Mouse (Mus musculus) embryonic facial prominence, embryonic 13.5 days (tissue): ENCODE measurements around the gene 4930519P11Rik. TPM values are rescaled to one million over a fixed set of nuclear protein-coding genes. Genes with fewer than 3 reads are reported as not detected.
A peak's percentile ranks its signal among the peaks of the same experiment; 100 is the strongest.

ENCODE experiments used
- ATAC-seq: fragments of 200-750 bp; cut with Nextera tagmentation; 2 replicates; pipeline ENCODE4 v1.8.0; 2017; ENCODE audit warnings: low read depth; ENCODE audit not compliant: insufficient number of reproducible peaks, insufficient read depth, low FRiP score, low TSS enrichment
- H3K27ac ChIP-seq: fragments of 300-500 bp; sonication (generic); 2 replicates; pipeline ENCODE4 v1.5.1; 2015; ENCODE audit warnings: moderate library complexity, mild to moderate bottlenecking, inconsistent platforms
- H3K27me3 ChIP-seq: fragments of 300-500 bp; sonication (generic); 2 replicates; pipeline ENCODE4 v1.6.1; 2015; ENCODE audit warnings: mild to moderate bottlenecking, inconsistent platforms
- H3K36me3 ChIP-seq: fragments of 300-500 bp; sonication (generic); 2 replicates; pipeline ENCODE4 v1.6.1; 2015; ENCODE audit warnings: mild to moderate bottlenecking, inconsistent platforms
- H3K4me1 ChIP-seq: fragments of 300-500 bp; sonication (generic); 2 replicates; pipeline ENCODE4 v1.6.1; 2015; ENCODE audit warnings: inconsistent platforms
- H3K4me2 ChIP-seq: fragments of 300-500 bp; sonication (generic); 2 replicates; pipeline ENCODE4 v1.6.1; 2015; ENCODE audit warnings: moderate library complexity, mild to moderate bottlenecking, inconsistent platforms
- H3K4me3 ChIP-seq: fragments of 300-500 bp; sonication (generic); 2 replicates; pipeline ENCODE4 v1.5.1; 2015; ENCODE audit warnings: mild to moderate bottlenecking, inconsistent platforms
- H3K9ac ChIP-seq: fragments of 300-500 bp; sonication (generic); 2 replicates; pipeline ENCODE4 v1.6.1; 2015; ENCODE audit warnings: mild to moderate bottlenecking, inconsistent platforms
- H3K9me3 ChIP-seq: fragments of 300-500 bp; sonication (generic); 2 replicates; pipeline ENCODE4 v1.6.1; 2016; ENCODE audit warnings: inconsistent platforms
- whole genome bisulfite sequencing: fragments of 180-500 bp; shearing (Covaris S2); methylation state at CpG from one replicate; pipeline ENCODE4 v1.1.7; 2015; ENCODE audit warnings: mixed read lengths; 5-methylcytosine and 5-hydroxymethylcytosine counted together
- polyA plus RNA-seq: library from polyadenylated mRNA; unstranded; fragments of >200 nt; fragmentation: Nextera tagmentation; extraction: Ambion mirVana; gene quantifications from 2 replicates; pipeline ENCODE4 v1.2.1, GENCODE M21; 2015

Gene 4930519P11Rik
- polyA plus RNA-seq, 1 experiment from 2014 or later = not detected

DNA sequence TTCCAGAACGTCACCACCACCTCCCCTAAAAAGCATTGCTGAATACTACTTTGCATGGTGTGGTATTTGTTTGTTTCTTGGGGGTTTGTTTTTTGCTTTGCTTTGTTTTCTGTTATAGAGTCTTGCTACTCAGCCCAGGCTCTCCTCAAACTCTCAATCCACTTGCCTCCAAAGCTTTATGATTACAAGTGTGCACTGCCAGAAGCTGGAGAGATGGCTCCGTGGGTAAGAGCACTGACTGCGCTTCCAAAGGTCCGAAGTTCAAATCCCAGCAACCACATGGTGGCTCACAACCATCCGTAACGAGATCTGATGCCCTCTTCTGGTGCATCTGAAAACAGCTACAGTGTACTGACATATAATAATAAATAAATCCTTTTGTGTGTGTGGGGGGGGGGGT is 12.7 kb downstream of the 4930519P11Rik start:
- Histone ChIP-seq H3K27ac (no peak overlapping the region), H3K9me3 (no peaks in the 10 kb centered on the region), H3K4me2 (no peak overlapping the region), H3K9ac (no peak overlapping the region), H3K36me3 (peaks cover 5% of the 10 kb centered on the region; the same call in 1 of the 2 replicates), H3K4me1 (peaks cover 14% of the 10 kb centered on the region), H3K27me3 (no peaks in the 10 kb centered on the region), H3K4me3 (no peak overlapping the region)
- ATAC-seq = no peak
- 68% methylated on average over 6 of the region's 6 CpGs for WGBS

DNA sequence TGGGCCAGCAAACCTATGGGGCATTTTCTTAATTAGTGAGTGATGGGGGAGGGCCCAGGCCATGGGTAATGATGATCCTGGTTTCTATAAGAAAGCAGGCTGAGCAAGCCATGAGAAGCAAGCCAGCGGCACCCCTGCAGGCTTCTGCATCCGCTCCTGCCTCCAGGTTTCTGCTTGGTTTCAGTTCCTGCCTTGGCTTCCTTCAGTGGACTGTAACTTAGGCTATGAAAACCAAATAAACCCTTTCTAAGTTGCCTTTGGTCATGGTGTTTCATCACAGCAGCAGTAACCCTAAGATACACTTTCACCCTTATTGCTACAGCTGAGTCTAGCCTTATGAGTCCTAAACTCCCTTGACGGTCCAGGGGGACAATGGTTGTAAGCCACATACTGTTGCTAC is 15.8 kb downstream of the 4930519P11Rik start:
- Histone ChIP-seq H3K9me3 (no peaks in the 10 kb centered on the region), H3K4me2 (no peak overlapping the region), H3K27ac (no peak overlapping the region), H3K27me3 (no peaks in the 10 kb centered on the region), H3K36me3 (peaks cover 30% of the 10 kb centered on the region), H3K4me1 (0 out of 2 replicates have a peak, but pooled peaks cover under 1% of the 10 kb centered on the region), H3K4me3 (no peak overlapping the region), H3K9ac (no peak overlapping the region)
- no peak for ATAC-seq
- WGBS = 89% methylated on average over 3 of the region's 3 CpGs

DNA sequence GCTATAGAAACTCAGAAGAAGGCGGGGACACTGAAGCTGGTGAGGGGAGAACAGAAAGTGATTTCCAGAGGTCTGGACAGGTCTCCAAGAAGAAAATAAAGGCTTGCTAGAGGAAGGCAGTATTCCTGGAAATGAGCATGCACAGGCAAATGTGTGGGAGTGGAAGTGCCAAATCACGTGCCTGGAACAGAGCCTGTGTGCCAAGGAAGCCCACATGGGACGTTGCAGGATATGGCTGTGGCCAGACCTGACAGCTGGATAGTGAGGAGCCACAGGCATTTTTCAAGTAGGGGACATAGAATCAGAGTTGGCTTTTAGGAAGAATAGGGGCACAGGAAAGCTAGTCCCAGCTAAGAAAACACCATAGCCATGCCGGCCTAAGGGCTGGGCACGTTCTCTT is 17.5 kb downstream of the 4930519P11Rik start:
- Histone ChIP-seq H3K4me3 (no peak overlapping the region), H3K27ac (no peak overlapping the region), H3K36me3 (peaks cover 30% of the 10 kb centered on the region), H3K4me2 (no peak overlapping the region), H3K9ac (no peak overlapping the region), H3K9me3 (no peaks in the 10 kb centered on the region), H3K27me3 (no peaks in the 10 kb centered on the region), H3K4me1 (no peaks in the 10 kb centered on the region)
- no peak for ATAC-seq
- 77% methylated on average over 5 of the region's 5 CpGs for WGBS

DNA sequence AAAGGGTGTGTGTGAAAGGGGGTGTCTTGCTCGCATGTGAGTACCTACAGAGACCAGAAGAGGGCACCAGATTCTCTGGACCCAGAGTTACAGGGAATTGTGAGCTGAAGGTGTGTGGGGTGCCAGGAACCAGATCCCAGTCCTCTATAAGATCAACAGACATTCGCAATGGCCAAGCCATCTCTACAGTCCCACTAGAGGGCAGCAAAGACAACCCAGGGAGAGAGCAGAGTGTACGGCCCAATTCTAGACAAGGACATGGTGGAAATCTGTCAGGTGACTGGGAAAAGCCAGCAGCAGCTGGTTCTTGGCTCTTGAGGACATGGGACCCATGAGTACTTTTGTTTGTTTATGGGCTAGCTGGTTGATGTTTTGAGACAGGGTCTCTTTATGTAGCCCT is 20.2 kb downstream of the 4930519P11Rik start:
- no peak overlapping the region for H3K27ac ChIP-seq
- no peaks in the 10 kb centered on the region for H3K4me1 ChIP-seq
- no peak overlapping the region for H3K9ac ChIP-seq
- no peak overlapping the region for H3K4me3 ChIP-seq
- no peak overlapping the region for H3K4me2 ChIP-seq
- no peak for ATAC-seq
- no peaks in the 10 kb centered on the region for H3K27me3 ChIP-seq
- 63% methylated on average over 3 of the region's 3 CpGs for WGBS
- no peaks in the 10 kb centered on the region for H3K9me3 ChIP-seq
- peaks cover 30% of the 10 kb centered on the region for H3K36me3 ChIP-seq

DNA sequence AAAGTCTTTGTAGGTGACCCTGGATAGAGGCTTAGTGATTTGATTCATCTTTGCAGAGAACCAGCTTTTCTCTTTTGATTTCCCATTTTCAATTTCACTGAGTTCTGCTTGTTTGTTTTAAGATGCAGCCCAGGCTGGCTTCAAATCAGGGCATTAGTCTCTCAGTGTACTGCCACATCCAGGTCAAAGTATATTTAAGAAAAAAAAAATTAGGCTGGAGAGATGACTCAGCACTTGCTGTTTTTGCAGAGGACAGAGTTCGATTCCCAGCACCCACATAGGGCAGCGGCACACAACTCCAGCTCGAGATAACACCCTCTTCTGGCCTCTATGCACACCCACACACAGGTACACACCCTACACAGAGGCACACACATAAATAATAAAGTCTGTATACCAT is 22.0 kb downstream of the 4930519P11Rik start:
- Histone ChIP-seq H3K4me3 (no peak overlapping the region), H3K4me2 (no peak overlapping the region), H3K9ac (no peak overlapping the region), H3K4me1 (no peaks in the 10 kb centered on the region), H3K36me3 (peaks cover 46% of the 10 kb centered on the region), H3K9me3 (no peaks in the 10 kb centered on the region), H3K27me3 (no peaks in the 10 kb centered on the region), H3K27ac (no peak overlapping the region)
- 83% methylated on average over 3 of the region's 3 CpGs for WGBS
- no peak for ATAC-seq

DNA sequence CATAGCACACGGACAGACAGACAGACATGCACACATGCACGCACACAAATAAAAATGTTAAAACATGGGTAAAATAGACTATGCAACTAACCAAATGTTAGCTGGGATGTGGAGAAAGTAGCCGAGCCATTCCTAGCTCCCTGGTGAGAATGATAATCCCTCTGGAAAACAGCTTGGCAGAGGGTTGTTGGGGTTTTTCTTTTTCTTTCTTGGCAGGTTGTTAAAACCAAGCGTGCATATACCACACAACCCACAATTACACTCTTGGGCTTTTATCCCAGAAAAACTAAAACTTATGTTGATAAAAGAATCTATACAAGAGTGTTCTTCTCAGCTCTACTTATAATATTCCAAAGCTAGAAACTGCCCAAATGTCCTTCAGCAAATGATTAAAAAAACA is 24.2 kb downstream of the 4930519P11Rik start:
- H3K36me3 ChIP-seq = peaks cover 28% of the 10 kb centered on the region
- ATAC-seq = no peak
- H3K27me3 ChIP-seq = no peaks in the 10 kb centered on the region
- no peak overlapping the region for H3K4me3 ChIP-seq
- no peak overlapping the region for H3K27ac ChIP-seq
- H3K4me1 ChIP-seq = peaks cover 20% of the 10 kb centered on the region
- 78% methylated on average over 4 of the region's 4 CpGs for WGBS
- no peaks in the 10 kb centered on the region for H3K9me3 ChIP-seq
- H3K9ac ChIP-seq = no peak overlapping the region
- no peak overlapping the region for H3K4me2 ChIP-seq

DNA sequence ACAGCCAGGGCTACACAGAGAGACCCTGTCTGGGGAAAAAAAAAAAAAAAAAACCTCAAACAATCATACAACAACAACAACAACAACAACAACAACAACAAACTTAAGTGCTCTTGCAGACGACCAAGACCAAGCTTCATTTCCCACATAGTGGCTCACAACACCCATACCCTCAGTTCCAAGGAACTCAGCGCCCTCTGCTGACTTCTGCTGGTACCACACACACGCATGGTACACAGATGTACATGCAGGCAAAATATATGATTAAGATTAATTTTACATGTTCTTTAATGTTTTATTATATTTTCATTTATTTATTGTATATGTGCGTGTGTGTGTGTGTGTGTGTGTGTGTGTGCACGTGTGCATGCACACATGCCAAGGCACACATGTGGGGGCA is 26.8 kb downstream of the 4930519P11Rik start:
- no peak for ATAC-seq
- WGBS = 76% methylated on average over 5 of the region's 5 CpGs
- H3K36me3 ChIP-seq = peaks cover 16% of the 10 kb centered on the region
- H3K9me3 ChIP-seq = no peaks in the 10 kb centered on the region
- no peaks in the 10 kb centered on the region for H3K27me3 ChIP-seq
- H3K27ac ChIP-seq = no peak overlapping the region
- H3K9ac ChIP-seq = no peak overlapping the region
- H3K4me3 ChIP-seq = no peak overlapping the region
- peaks cover 28% of the 10 kb centered on the region for H3K4me1 ChIP-seq
- H3K4me2 ChIP-seq = no peak overlapping the region

DNA sequence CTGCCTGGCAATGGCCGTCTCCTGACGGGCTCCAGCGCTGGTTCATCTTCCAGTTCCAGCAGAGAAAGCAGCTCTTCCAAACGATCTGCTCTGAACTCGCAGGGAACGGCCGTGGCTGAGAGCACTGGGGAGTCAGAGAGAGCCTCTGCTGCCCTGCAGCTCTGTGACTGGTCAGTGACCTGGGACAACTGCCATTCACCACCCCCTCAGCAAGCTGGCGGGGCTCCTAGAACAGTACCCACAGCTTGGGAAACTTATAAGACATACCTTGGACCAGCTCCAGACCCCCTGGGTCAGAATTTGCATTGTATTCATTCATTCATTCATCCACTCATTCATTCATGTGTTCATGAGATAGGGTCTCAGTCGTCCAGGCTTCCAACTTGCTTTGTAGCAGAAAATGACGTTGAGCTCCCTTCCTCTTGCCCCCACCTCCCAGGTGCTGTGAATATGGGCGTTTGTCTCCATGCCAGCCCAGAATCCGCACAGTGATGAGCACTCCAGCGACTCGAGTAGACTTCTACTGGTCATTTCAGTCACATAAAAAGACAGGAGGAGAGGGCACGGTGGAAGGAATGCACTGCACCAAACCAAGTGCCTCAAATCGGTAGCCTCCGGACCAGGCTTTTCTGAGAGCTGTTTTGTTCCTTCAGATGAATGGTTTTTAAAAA is 28.2 kb downstream of the 4930519P11Rik start:
- peaks cover 28% of the 10 kb centered on the region for H3K4me1 ChIP-seq
- no peaks in the 10 kb centered on the region for H3K27me3 ChIP-seq
- no peak for ATAC-seq
- H3K4me3 ChIP-seq = no peak overlapping the region
- 67% methylated on average over 17 of the region's 17 CpGs for WGBS
- no peaks in the 10 kb centered on the region for H3K9me3 ChIP-seq
- H3K4me2 ChIP-seq = no peak overlapping the region
- peaks cover 16% of the 10 kb centered on the region for H3K36me3 ChIP-seq
- H3K27ac ChIP-seq = no peak overlapping the region
- no peak overlapping the region for H3K9ac ChIP-seq

DNA sequence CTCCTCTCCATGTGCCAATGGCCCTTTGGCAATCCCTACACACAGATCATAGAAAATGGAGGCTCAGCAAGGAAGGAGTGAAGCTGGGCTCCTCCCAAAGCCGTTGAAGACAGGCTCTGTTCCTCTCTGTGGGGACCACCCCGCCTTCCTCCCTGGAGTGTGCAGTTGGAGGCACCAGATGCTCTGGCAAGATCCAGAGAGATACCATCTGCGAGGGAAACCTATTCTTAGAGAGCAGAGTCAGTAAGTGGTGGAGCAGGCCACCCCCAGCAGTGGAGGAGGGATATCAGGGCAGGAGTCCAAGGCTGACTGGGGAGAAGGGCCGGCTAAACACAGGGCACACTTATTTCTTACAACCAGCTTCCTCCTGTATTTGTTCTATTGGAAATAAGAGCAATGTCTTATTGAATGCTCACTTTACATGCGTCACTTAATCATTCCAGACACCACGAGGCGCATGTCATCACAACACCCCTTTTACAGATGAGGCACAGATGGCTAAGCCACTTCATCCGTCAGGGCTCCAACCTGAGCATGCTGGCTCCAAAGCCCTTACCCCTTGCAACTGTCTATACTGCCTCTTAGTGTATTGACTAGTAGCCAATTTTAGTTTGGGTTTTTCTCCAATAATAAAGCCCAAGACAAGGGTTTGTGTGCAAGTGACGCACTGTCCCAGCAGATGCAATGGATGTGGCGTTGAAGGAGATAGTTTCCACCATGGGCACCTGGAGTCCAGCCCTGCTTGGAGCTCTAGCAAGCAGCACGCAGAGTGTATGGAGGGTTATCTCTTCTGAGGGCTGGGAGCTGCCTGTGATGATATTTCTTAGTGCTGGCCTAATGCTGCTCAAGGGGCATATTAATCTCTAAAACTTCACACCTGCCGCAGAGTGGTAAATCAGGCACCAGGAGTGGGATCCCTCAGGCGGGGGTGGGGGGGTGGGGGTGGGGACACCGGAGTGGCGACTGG is 29.0 kb downstream of the 4930519P11Rik start:
- Histone ChIP-seq H3K4me1 (peaks cover 28% of the 10 kb centered on the region), H3K27ac (peak overlapping the region; percentile 72), H3K9me3 (no peaks in the 10 kb centered on the region), H3K4me3 (no peak overlapping the region), H3K27me3 (no peaks in the 10 kb centered on the region), H3K9ac (no peak overlapping the region), H3K36me3 (peaks cover 16% of the 10 kb centered on the region), H3K4me2 (no peak overlapping the region)
- ATAC-seq = peak; percentile 45; the same call in 1 of the 2 replicates
- WGBS = 59% methylated on average over 15 of the region's 15 CpGs

DNA sequence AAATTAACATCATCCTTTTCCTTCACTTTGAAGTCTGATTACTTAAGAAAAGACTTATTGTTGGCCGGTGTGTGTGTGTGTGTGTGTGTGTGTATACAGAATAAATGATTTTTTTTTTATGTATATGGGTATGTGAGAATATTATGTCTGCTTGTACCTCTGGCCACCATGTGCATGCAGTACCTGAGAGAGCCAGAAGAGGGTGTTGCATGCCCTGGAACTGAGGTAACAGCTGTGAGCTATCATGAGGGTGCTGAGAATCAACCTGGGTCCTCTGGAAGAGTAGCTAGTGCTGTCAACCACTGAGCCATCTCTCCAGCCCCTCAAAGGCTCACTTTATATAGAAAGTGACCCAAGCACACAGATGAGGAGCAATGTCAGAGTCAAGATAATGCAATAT is 31.8 kb downstream of the 4930519P11Rik start:
- Histone ChIP-seq H3K4me3 (no peak overlapping the region), H3K4me2 (no peak overlapping the region), H3K27me3 (no peaks in the 10 kb centered on the region), H3K27ac (no peak overlapping the region), H3K4me1 (peaks cover 28% of the 10 kb centered on the region), H3K9ac (no peak overlapping the region), H3K9me3 (no peaks in the 10 kb centered on the region), H3K36me3 (peaks cover 1% of the 10 kb centered on the region)
- WGBS = 95% methylated on average over 1 of the region's 1 CpGs
- no peak for ATAC-seq

DNA sequence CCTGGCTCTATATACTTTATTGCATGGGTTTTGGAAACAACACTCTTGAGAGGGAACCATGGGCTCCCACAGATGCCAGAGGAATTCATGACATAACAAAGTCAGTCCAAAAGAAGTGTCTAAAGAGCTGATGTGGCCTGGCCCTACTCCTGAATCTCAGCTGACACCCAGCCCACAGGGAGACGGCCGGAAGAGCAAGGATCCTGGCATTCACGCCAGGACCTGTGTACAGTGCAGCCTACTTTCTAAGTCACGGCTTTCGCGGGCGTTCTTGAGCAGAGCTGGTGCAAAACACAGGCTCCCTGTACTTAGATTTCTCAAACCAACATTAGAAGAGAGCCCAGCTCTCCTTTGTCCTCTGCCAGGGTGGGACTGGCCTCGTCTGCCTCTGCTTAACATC is 32.7 kb downstream of the 4930519P11Rik start:
- H3K27ac ChIP-seq = no peak overlapping the region
- H3K4me3 ChIP-seq = no peak overlapping the region
- H3K9me3 ChIP-seq = no peaks in the 10 kb centered on the region
- WGBS = 83% methylated on average over 8 of the region's 8 CpGs
- no peak for ATAC-seq
- H3K27me3 ChIP-seq = no peaks in the 10 kb centered on the region
- no peaks in the 10 kb centered on the region for H3K36me3 ChIP-seq
- H3K4me1 ChIP-seq = peaks cover 23% of the 10 kb centered on the region
- H3K4me2 ChIP-seq = no peak overlapping the region
- H3K9ac ChIP-seq = no peak overlapping the region; the same call in 1 of the 2 replicates

DNA sequence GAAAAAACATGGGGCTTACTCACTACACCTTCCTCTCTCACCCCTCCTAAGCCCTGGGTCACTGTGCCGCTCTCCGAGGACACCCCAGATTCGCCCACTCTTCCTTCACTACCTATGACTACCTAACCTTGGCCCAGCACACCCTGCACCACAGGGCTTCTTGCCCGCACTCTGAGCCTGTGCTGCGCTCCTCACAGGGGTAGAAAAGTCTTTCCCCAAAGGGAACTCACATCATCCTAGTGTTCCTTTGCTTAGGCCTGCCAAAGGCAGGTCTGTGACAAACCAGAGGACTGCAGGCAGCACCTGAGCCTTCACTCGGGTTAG is 35.5 kb downstream of the 4930519P11Rik start:
- H3K27me3 ChIP-seq = no peaks in the 10 kb centered on the region
- no peaks in the 10 kb centered on the region; the same call in 1 of the 2 replicates for H3K4me1 ChIP-seq
- H3K9me3 ChIP-seq = no peaks in the 10 kb centered on the region
- no peak for ATAC-seq
- no peak overlapping the region for H3K9ac ChIP-seq
- no peaks in the 10 kb centered on the region for H3K36me3 ChIP-seq
- H3K4me3 ChIP-seq = no peak overlapping the region
- H3K4me2 ChIP-seq = no peak overlapping the region
- H3K27ac ChIP-seq = no peak overlapping the region
- WGBS = 73% methylated on average over 6 of the region's 6 CpGs
